Mouse (Mus musculus) cerebellum, adult 2 months (tissue): ENCODE measurements around the gene Zbtb22.

Source experiments
- CTCF ChIP-seq: fragments of 200-500 bp; IDR thresholded peaks from 2 replicates; pipeline ENCODE4 v1.5.1; 2011; ENCODE audit warnings: low read depth, mild to moderate bottlenecking, control low read depth, low read length, moderate library complexity, borderline replicate concordance; ENCODE audit not compliant: insufficient read depth
- POLR2A ChIP-seq: fragments of 200-500 bp; IDR thresholded peaks from 2 replicates; pipeline ENCODE4 v1.6.1; 2011; ENCODE audit warnings: low read length, control low read depth, borderline replicate concordance; ENCODE audit not compliant: insufficient read depth

DNA sequence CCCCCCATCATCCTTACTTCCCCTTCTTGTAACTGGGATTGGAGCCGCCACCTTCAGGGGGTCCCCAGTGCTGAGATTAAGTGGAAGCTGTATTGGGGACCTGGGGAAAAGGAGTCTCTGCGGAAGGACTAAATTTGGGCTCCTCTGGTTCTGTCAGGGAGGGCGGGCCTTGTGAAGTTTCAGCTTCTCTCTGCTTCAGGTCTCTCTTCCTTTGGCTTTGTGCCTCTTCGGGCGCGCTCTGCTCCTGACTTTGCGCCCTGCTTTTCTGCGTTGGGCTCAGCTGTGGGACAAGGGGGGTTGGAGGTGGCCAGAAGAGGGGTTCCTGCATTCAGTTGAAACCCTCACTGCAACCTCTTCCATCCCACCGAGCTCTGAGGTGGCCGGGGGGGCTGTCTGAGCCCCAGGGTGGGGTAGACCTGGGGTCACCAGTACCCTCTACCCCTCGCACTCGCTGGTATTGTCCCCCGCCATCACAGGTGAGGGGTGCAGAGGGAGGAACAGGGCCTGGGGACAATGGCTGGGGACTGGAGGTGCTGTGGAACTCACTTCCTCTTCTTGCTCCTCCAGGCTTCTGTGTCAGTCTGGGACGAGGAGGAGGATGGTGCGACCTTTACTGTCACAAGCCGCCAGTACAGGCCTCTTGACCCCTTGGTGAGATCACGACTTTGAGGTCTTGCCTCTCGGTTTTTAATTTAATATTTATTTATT is 15.6 kb downstream of the Zbtb22 start:
- TF ChIP-seq CTCF, result no peak
- no peak for TF ChIP-seq POLR2A
